Mouse (Mus musculus) lung, adult 2 months (tissue): ENCODE measurements around the gene C130026I21Rik. TPM values are rescaled to one million over a fixed set of nuclear protein-coding genes. Genes with fewer than 3 reads are reported as not detected.
"Not testable (repeated sequence)": the region's sequence is repeated elsewhere in the genome, so short reads cannot be mapped to it uniquely, and the experiment has no call there.

Experiments used
- DNase-seq: peaks from one replicate; pipeline ENCODE4 v3.0.0; 2022
- H3K4me1 ChIP-seq: fragments of 200-500 bp; 2 replicates; pipeline ENCODE4 v1.6.1; 2011; ENCODE audit warnings: low read length; ENCODE audit not compliant: control insufficient read depth, insufficient read depth
- H3K4me3 ChIP-seq: fragments of 200-500 bp; replicated peaks from 2 replicates; pipeline ENCODE3; 2011; ENCODE audit warnings: low read depth, mild to moderate bottlenecking, control low read depth, low read length; ENCODE audit errors: extremely low read depth
- WGBS: fragments of 180-500 bp; shearing (Covaris S2); methylation state at CpG from one replicate; pipeline ENCODE4 v1.1.7; 2018; 5-methylcytosine and 5-hydroxymethylcytosine counted together
- polyA plus RNA-seq: library from polyadenylated mRNA; depleted of rRNA; stranded (reverse); fragments of >200 nt; gene quantifications from 2 replicates; pipeline ENCODE4 v1.2.3, GENCODE M21; 2012

The C130026I21Rik gene
- polyA plus RNA-seq, 1 experiment: 2.2 TPM

DNA sequence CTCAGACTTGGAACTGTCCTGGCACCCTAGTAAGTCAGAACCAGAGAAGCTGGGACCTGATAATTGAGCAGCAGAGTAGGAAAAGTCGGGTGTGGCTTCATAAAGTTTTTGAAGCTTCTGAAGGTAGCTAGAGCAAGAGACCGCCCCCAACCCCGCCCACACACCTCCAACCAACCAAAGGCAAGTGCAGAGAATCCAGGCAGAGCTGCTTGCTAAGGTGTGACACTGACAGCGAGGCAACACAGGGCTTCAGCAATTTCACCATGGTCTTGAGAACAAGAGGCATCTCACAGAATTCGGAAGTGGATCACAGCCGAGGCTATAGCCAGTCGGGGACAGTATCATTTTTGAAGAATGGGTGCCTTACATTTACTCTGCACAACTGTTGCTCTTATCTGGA is 160.6 kb downstream of the C130026I21Rik start, which contains the start of gene A530032D15Rik:
Gene A530032D15Rik (minus strand): TSS at position 101 of the 400 bp plus-strand sequence.
- WGBS: 50% methylated on average over 1 of the region's 7 CpGs
- not testable (repeated sequence) for DNase-seq, H3K4me1 ChIP-seq, H3K4me3 ChIP-seq

DNA sequence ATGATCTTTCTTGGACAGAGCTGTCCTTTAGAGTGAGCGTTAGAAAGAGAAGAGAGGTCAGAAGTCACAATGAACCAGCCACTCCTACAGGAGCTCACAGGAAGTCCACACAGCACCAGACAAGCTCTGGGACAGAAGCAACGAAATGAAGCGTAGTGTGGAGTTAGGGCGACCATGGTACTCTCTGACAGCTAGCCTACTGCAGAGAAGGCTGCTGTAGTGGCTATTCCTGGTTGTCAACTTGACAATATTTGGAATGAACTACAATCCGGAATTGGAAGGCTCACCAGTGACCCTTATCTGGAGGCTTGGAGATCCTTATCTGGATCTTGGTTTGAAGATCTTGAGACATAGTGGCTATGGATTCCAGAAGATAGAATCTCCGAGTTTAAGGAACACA is 164.4 kb downstream of the C130026I21Rik start:
- H3K4me3 ChIP-seq, H3K4me1 ChIP-seq, DNase-seq: not testable (repeated sequence)
- 64% methylated on average over 5 of the region's 6 CpGs for WGBS

DNA sequence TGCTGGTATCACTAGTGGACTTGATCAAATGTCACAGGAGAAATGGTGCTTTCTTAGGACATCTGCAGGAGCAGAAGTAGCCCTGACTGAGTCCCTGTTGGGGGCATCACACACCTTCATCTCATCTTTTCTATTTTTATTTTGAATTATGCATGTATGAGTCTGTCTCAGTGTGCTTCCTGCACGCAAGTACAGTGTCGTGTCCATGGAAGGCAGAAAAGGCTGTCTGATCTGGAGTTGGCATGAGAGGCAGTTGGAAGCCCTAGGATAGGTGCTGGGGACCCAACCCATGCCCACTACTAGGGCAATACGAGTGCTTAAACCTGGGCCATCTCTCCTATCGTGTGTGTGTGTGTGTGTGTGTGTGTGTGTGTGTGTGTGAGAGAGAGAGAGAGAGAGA is 165.0 kb downstream of the C130026I21Rik start:
- H3K4me3 ChIP-seq, DNase-seq, H3K4me1 ChIP-seq: not testable (repeated sequence)
- 72% methylated on average over 4 of the region's 4 CpGs for WGBS

DNA sequence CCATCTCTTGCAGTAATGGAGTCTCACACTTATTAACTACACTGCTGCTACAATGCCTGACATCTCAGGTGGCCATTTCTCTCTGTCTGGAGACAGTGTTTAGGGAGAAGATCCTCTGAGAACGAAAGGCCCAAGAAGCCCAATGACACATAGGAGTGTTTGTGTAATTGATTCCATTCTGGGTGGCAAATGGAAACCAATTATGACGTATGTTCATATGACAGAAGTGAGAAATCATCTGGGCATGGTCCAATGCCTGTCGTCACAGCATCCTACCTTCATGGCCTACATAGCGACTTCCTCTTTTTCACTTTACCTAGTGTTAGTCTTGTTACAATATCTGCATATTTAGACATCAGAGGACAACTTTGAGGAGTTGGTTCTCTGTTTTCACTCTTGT is 168.6 kb downstream of the C130026I21Rik start:
- H3K4me1 ChIP-seq, H3K4me3 ChIP-seq, DNase-seq: not testable (repeated sequence)
- 73% methylated on average over 4 of the region's 4 CpGs for WGBS

DNA sequence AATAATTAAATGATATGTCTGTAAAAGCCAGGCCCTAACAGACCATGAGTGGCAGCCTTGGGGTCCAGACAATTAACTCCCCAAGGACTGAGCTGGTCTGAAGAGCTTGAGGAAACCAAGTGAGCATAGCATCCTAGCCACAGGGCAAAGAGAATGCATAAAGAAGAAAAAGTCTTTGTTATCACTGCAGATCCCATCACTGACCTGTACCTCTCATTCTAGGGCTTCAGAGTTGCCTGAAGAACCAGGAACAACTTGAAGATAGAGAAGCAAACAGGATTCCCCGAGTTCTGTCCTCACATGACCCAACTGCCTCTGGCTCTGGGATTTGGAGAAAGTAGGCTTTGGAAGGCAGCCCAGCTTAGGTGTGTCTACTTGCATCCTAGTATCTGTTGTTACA is 170.5 kb downstream of the C130026I21Rik start, which contains the start of gene Gm10553:
Gene Gm10553 (plus strand): TSS at position 301 of the 400 bp plus-strand sequence.
- 70% methylated on average over 1 of the region's 1 CpGs for WGBS
- H3K4me1 ChIP-seq, H3K4me3 ChIP-seq, DNase-seq: not testable (repeated sequence)

DNA sequence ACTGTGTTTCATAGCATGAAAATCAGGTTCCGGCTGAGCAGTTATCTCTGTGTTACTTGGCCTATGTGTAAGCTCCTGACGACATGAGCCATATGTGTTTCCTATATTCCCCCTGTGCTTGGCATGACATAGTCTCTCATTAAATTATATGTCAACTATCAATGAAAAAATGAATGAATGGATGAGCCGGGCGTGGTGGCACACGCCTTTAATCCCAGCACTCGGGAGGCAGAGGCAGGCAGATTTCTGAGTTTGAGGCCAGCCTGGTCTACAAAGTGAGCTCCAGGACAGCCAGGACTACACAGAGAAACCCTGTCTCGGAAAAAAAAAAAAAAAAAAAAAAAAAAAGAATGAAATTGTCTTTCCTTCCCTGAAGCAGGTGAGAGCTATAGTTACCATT is 171.3 kb downstream of the C130026I21Rik start:
- H3K4me1 ChIP-seq, DNase-seq, H3K4me3 ChIP-seq: not testable (repeated sequence)
- 74% methylated on average over 7 of the region's 7 CpGs for WGBS

DNA sequence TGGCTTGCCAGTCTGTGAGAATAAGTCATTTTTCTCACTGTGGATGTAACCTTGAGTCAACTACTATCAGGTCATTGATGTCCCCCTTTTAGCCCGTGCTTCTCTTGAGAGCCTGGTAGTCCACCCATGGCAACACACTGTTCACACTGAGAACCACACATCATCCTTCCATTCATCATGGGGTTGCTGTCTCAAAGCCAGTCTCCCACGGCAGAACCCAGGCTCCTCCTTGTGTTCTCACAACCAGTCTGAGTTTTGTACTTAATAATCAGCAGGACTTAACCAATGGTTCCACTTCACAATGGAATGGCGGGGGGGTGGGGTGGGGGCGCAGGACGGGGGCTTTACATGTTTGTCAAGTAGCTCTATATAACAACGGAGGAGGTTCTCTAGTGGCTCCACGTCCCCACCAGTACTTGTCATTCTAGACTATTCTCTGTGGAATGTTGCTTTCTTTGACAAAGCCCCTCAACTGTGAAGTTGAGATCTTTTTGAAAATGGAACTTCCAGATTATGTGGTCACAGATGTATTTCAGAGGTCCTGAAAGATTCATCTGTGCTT is 177.3 kb downstream of the C130026I21Rik start:
- H3K4me1 ChIP-seq, H3K4me3 ChIP-seq, DNase-seq: not testable (repeated sequence)
- 74% methylated on average over 7 of the region's 7 CpGs for WGBS

DNA sequence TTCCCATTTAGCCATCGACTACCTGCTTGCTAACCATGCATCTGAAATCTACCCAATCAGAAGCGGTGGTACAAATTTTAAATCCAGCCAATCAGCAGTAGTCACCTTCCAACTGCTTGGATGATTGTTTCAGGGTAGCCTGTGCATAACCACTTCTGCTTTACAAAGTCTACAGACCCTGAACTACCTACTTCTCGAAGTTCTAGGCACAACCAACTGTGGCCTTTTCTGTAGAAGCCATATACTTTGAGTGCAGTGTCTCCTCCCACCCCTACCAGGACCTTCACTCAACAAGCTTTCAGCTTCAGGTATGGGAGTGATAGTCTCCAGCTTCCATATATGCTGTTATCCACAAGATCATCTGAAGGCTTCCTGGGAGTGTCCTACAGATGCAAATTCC is 178.2 kb downstream of the C130026I21Rik start:
- not testable (repeated sequence) for H3K4me3 ChIP-seq, H3K4me1 ChIP-seq, DNase-seq
- WGBS: 29% methylated on average over 1 of the region's 3 CpGs

DNA sequence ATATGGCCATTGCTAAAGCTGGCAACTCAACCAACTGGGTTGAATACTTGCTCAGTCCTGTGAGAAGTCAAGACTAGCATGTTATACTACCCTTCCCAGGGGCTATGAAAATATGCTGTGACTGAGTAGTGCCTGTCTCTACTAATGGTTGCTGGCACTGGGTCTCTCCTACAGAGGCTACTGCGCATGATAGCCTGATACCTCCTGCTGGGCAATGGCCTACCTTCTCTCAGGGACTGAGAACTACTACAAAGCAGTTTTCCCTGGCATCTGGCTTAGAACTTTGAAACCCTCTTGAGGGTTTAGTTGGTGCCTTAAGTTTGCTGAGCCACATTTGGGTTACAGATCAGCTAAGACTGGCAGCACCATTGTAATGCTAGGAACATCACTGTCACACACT is 184.2 kb downstream of the C130026I21Rik start:
- not testable (repeated sequence) for H3K4me3 ChIP-seq, DNase-seq, H3K4me1 ChIP-seq
- 70% methylated on average over 1 of the region's 1 CpGs for WGBS

DNA sequence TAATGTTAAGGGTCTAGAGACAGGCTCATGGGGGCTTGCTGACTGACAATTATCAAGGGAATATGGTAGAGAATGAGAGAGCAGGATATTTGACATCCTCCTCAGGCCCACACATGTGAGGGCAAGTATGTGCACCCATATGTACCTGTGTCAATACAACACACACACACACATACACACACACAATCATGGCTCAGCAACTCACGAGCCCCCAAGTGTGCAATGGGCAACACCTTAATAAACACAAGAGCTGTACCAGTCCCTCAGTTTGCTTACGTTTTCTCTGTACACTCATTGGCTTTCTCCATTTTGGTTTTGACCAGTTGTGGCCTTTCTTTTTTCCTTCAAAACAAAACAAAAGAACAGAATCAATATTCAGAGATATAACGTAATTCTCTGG is 185.6 kb downstream of the C130026I21Rik start:
- DNase-seq, H3K4me3 ChIP-seq, H3K4me1 ChIP-seq: not testable (repeated sequence)
- WGBS: 43% methylated on average over 3 of the region's 3 CpGs

DNA sequence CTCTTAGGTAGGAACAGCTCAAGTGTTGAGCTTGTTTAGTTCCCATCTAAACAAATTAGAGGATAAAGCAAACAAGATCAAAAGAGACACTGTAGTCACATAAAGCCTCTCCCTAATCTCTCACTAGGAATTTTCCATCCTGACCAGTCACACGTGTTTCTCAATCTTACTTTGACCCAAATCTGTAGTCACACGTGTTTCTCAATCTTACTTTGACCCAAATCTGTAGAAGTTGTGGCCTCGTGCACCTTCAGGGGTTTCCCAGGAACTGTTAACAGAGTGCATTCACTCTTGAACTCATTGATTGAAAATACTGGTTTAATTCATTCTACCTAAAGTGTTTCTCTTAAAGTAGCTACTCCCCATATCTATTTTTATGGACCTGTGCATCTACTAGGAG is 197.3 kb downstream of the C130026I21Rik start:
- 46% methylated on average over 3 of the region's 3 CpGs for WGBS
- not testable (repeated sequence) for DNase-seq, H3K4me3 ChIP-seq, H3K4me1 ChIP-seq

DNA sequence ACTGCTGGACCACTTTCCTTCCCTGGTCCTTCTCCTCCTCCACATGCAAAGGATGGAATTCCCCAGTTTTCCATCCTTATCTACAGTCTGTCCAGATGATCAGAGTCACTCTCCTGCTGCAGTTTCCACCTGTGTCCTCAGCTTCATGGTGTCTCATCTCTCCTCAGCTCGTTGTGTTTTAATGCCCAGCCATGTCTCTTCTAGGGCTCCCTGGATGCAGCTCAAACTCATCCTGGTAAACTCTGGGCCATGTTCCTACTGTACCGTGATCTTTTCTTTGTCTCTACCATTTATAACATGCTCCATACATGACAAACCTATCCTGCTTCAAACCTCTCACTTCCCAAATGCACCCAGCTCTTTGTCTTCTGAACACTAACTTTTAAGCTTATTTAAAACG is 198.7 kb downstream of the C130026I21Rik start:
- not testable (repeated sequence) for H3K4me1 ChIP-seq, DNase-seq, H3K4me3 ChIP-seq
- WGBS: 52% methylated on average over 3 of the region's 3 CpGs

DNA sequence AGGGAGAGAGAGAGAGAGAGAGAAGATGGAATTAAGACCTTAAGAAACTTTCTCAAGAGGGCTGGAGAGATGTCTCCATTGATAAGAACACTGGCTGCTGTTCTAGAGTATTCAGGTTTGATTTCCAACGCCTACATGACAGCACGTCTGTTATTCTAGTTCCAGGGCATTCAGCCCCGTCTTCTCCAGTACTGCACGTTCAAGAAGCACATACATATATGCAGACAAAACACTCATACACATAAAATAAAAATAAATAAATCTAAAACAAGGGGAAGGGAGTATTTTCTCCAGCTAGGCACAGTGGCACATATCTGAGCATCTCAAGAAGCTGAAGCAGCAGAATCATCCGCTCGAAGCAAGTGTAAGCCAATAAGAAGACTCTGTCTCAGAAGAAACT is 234.6 kb downstream of the C130026I21Rik start:
- 73% methylated on average over 6 of the region's 6 CpGs for WGBS
- not testable (repeated sequence) for H3K4me3 ChIP-seq, H3K4me1 ChIP-seq, DNase-seq

DNA sequence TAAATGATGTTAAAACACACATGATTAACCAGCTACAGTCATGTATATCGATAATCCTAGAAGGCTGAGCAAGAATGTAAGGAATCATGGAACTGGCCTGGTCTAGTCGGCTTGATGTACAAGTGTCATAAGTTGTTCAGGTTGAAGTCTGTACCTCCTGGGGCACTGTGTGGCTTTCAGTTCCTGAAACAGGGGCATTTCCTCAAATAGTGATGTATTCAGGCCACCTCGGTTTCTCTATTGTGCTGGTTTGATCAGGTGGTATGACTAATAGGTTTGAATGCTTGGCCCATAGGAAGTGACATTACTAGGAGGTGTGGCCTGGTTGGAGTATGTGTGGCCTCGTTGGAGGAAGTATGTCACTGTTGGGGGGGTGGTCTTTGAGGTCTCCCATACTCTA is 236.0 kb downstream of the C130026I21Rik start:
- 77% methylated on average over 3 of the region's 4 CpGs for WGBS
- not testable (repeated sequence) for DNase-seq

DNA sequence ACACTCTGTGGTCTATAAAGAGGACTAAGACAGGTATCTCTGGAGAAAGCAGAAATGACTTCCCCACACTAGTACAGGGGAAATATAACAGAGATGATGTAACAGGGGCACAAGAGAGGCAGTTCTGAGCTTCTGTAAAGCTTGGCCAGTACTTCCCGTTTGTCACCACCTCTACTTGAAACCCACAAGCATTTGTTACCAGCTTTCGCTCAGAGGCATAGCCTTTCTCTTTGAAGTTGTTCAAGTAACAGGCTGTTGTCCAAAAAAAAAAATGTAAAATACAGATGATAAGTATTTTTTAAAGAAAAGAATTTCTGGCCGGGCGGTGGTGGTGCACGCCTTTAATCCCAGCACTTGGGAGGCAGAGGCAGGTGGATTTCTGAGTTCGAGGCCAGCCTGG is 236.8 kb downstream of the C130026I21Rik start:
- 91% methylated on average over 6 of the region's 6 CpGs for WGBS
- not testable (repeated sequence) for H3K4me1 ChIP-seq, DNase-seq, H3K4me3 ChIP-seq

More for the DNA sequence above, 236.0 kb downstream of the C130026I21Rik start:
- not testable (repeated sequence) for H3K4me3 ChIP-seq, H3K4me1 ChIP-seq

DNA sequence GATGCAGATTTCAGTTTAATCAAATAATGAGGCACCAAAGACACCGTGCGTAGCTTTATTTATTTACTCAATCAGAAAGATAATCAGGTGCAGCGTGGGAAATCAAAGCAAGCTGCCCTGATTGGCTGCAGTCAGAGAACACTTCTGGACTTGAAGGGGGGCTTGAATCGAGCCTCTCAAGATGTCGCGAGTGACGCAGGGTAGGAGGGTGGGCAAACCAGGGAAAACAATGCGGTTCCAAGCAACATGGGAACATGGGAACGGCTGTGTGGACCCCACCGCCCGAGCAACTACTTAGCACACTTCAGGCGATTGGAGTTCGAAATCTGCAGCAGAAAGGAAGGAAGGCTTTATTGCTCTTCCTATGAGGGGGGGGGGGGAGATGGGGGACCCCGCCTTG is 240.2 kb downstream of the C130026I21Rik start:
- not testable (repeated sequence) for H3K4me3 ChIP-seq, DNase-seq, H3K4me1 ChIP-seq
- 60% methylated on average over 13 of the region's 14 CpGs for WGBS
